Mouse (Mus musculus) liver, embryonic 16.5 days (tissue): ENCODE data around the gene Brcc3. TPM values are rescaled to one million over a fixed set of nuclear protein-coding genes. Genes with fewer than 3 reads are reported as not detected.
"Not testable (repeated sequence)": the region's sequence is repeated elsewhere in the genome, so short reads cannot be mapped to it uniquely, and the experiment has no call there.

ENCODE experiments used
- ATAC-seq: fragments of 200-750 bp; cut with Nextera tagmentation; 2 replicates; pipeline ENCODE4 v1.8.0; 2017; ENCODE audit warnings: low read depth, mild to moderate bottlenecking, moderate number of reproducible peaks, moderate library complexity
- H3K27ac ChIP-seq: fragments of 300-500 bp; sonication (generic); 2 replicates; pipeline ENCODE4 v1.5.1; 2014; ENCODE audit warnings: mild to moderate bottlenecking, low read length
- H3K27me3 ChIP-seq: fragments of 300-500 bp; sonication (generic); 2 replicates; pipeline ENCODE4 v1.6.1; 2014; ENCODE audit warnings: low read depth, low read length, mixed read lengths; ENCODE audit not compliant: control insufficient read depth, insufficient read depth
- H3K36me3 ChIP-seq: fragments of 300-500 bp; sonication (generic); 2 replicates; pipeline ENCODE4 v1.6.1; 2014; ENCODE audit warnings: mild to moderate bottlenecking; ENCODE audit not compliant: control insufficient read depth, insufficient read depth
- H3K4me1 ChIP-seq: fragments of 300-500 bp; sonication (generic); 2 replicates; pipeline ENCODE4 v1.6.1; 2014; ENCODE audit warnings: low read depth, low read length, mixed read lengths; ENCODE audit not compliant: control insufficient read depth
- H3K4me2 ChIP-seq: fragments of 300-500 bp; sonication (generic); 2 replicates; pipeline ENCODE4 v1.6.1; 2014; ENCODE audit warnings: low read depth, low read length, mixed read lengths
- H3K4me3 ChIP-seq: fragments of 300-500 bp; sonication (generic); 2 replicates; pipeline ENCODE4 v1.5.1; 2014; ENCODE audit warnings: low read depth, mild to moderate bottlenecking, low read length
- H3K9ac ChIP-seq: fragments of 300-500 bp; sonication (generic); 2 replicates; pipeline ENCODE4 v1.6.1; 2014; ENCODE audit warnings: low read depth, low read length
- H3K9me3 ChIP-seq: fragments of 300-500 bp; sonication (generic); replicated peaks from 2 replicates; pipeline ENCODE4 v1.6.1; 2016; ENCODE audit warnings: low read length; ENCODE audit not compliant: control insufficient read depth
- WGBS: fragments of 180-500 bp; shearing (Covaris S2); extraction: QIAGEN DNeasy Blood & Tissue Kit; methylation state at CpG from one replicate; pipeline ENCODE4 v1.1.7; 2014; ENCODE audit not compliant: insufficient replicate concordance; 5-methylcytosine and 5-hydroxymethylcytosine counted together
- polyA plus RNA-seq: library from polyadenylated mRNA; unstranded; fragments of >200 nt; fragmentation: Nextera tagmentation; extraction: Ambion mirVana; gene quantifications from 2 replicates; pipeline ENCODE4 v1.2.1, GENCODE M21; 2015

Brcc3 gene
- polyA plus RNA-seq, 1 experiment from 2014 or later = 29.3 TPM

- H3K4me3 ChIP-seq = no peak overlapping the region
- no peaks in the 10 kb centered on the region; the same call in 1 of the 2 replicates for H3K36me3 ChIP-seq
- peaks cover 12% of the 10 kb centered on the region for H3K4me1 ChIP-seq
- H3K9ac ChIP-seq = no peak overlapping the region
- peak; percentile 94 for ATAC-seq
- H3K27me3 ChIP-seq = no peaks in the 10 kb centered on the region
- H3K27ac ChIP-seq = peak overlapping the region; percentile 81
- H3K9me3 ChIP-seq = no peaks in the 10 kb centered on the region
- H3K4me2 ChIP-seq = 0 out of 2 replicates have a peak overlapping the region, but pooled peaks have one; percentile 0
- WGBS = 22% methylated on average over 2 of the region's 2 CpGs
These were observed 13.8 kb upstream of the Brcc3 start for GRCm38 (mm10) chrX:75402668-75403067.

DNA sequence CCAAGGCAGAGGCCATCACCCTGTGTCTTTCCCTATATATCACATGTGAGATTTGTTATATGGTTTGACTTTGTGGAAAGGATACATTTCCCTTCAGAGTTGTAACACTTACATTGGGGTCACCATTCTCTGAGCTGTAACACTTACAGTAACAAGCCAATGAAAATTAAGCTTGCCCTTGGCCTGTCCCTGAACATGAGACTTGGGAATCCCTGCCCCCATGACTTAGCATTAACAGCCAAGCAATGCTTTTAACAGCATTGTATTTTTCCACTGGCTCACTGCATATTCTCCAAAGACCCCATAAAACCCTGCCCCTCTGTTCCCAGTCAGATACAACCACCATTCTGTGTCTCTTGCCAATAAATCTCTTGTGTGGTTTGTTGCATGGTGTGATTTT lies 13.1 kb upstream of the Brcc3 start:
- H3K27ac ChIP-seq = peak overlapping the region; percentile 81
- no peaks in the 10 kb centered on the region; the same call in 1 of the 2 replicates for H3K36me3 ChIP-seq
- H3K9ac ChIP-seq = no peak overlapping the region
- no peak overlapping the region for H3K4me3 ChIP-seq
- H3K4me1 ChIP-seq = peaks cover 12% of the 10 kb centered on the region
- H3K4me2 ChIP-seq = no peak overlapping the region
- ATAC-seq = no peak
- H3K9me3 ChIP-seq = no peaks in the 10 kb centered on the region
- no peaks in the 10 kb centered on the region for H3K27me3 ChIP-seq

DNA sequence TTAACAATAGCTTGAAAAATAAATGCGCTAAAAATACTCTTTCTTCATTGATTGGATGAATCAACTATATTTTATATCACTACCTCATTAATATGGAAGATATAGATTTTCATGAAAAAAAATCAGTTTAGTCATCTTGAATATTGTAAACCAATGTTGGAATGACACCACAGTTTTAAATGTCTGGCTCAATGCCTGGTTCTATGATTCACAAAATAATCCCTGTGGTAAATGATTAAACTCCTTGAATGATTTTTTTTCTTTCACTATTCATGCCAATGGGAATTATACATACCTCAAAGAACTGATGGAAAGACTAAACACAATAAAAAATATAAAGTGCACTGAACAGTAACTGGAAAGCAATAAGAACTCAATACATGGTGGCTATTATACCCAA lies 6.7 kb upstream of the Brcc3 start:
- H3K36me3 ChIP-seq = no peaks in the 10 kb centered on the region
- ATAC-seq = no peak
- 81% methylated on average over 1 of the region's 1 CpGs for WGBS
- no peak overlapping the region for H3K4me2 ChIP-seq
- H3K27me3 ChIP-seq = no peaks in the 10 kb centered on the region
- no peaks in the 10 kb centered on the region for H3K4me1 ChIP-seq
- H3K9ac ChIP-seq = no peak overlapping the region
- H3K9me3 ChIP-seq = no peaks in the 10 kb centered on the region
- H3K4me3 ChIP-seq = no peak overlapping the region
- H3K27ac ChIP-seq = no peak overlapping the region

- ATAC-seq = no peak
- Histone ChIP-seq H3K36me3 (peaks cover 3% of the 10 kb centered on the region; the same call in 1 of the 2 replicates), H3K27me3 (no peaks in the 10 kb centered on the region), H3K4me3 (no peak overlapping the region), H3K4me2 (no peak overlapping the region), H3K27ac (no peak overlapping the region), H3K4me1 (no peaks in the 10 kb centered on the region), H3K9me3 (no peaks in the 10 kb centered on the region), H3K9ac (no peak overlapping the region)
- 56% methylated on average over 1 of the region's 1 CpGs for WGBS
These were observed 38.2 kb downstream of the Brcc3 start for GRCm38 (mm10) chrX:75454597-75454996.

GRCm38 (mm10) chrX:75475182-75475644 lies 58.8 kb downstream of the Brcc3 start:
- H3K9ac ChIP-seq = peak overlapping the region; percentile 16; the same call in 1 of the 2 replicates
- peak overlapping the region; percentile 58 for H3K4me2 ChIP-seq

DNA sequence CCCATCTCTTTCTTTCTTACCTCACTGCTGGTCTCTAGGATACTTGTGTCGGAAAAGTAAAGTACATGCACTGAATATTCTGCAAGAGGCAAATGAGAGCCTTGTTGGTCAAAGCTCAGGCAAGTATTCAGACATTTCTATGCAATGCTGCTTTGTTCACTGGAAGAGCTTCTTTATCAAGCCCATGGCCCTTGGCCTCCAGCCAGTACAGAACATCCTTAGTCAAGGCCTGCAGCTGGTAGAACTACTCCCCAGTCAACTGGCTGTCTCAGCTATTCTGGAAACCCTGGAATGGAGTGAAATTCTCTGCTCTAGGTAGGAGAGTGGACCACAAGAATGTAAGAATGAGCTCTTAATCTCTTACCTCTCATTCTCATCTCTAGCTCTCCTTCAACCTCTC lies 73.5 kb downstream of the Brcc3 start:
- Histone ChIP-seq H3K9ac (no peak overlapping the region), H3K4me3 (no peak overlapping the region), H3K27me3 (no peaks in the 10 kb centered on the region), H3K36me3 (no peaks in the 10 kb centered on the region), H3K9me3 (no peaks in the 10 kb centered on the region), H3K4me2 (no peak overlapping the region), H3K4me1 (no peaks in the 10 kb centered on the region), H3K27ac (no peak overlapping the region)
- 50% methylated on average over 1 of the region's 1 CpGs for WGBS
- no peak for ATAC-seq

More at GRCm38 (mm10) chrX:75475182-75475644, 58.8 kb downstream of the Brcc3 start:
- WGBS = 22% methylated on average over 37 of the region's 37 CpGs
- peak overlapping the region; percentile 49 for H3K4me3 ChIP-seq
- H3K27ac ChIP-seq, H3K27me3 ChIP-seq, H3K36me3 ChIP-seq, H3K9me3 ChIP-seq, H3K4me1 ChIP-seq: not testable (repeated sequence)
- peak; percentile 35; the same call in 1 of the 2 replicates for ATAC-seq

Other genes with a start within 250 kb of the Brcc3 start
- 20.6 and 22.9 TPM in 2 replicates for gene Fundc2, start 34.2 kb upstream of the Brcc3 start, polyA plus RNA-seq
- gene F8, start 34.0 kb upstream of the Brcc3 start, polyA plus RNA-seq = 2.4 and 2.9 TPM in 2 replicates
- gene Cmc4, start within 50 bp of the Brcc3 start, polyA plus RNA-seq = 11.2 and 12.2 TPM in 2 replicates
- gene Mtcp1, start within 50 bp of the Brcc3 start, polyA plus RNA-seq = 5.3 and 6.3 TPM in 2 replicates
- 85.5 and 114 TPM in 2 replicates for gene Vbp1, start 97.7 kb downstream of the Brcc3 start, polyA plus RNA-seq
- 0.05 TPM in 1 of 2 replicates, not detected in the other for gene Rab39b, start 161.6 kb downstream of the Brcc3 start, polyA plus RNA-seq